Mouse (Mus musculus): ENCODE measurements around the gene Ythdf2. TPM values are rescaled to one million over a fixed set of nuclear protein-coding genes. Genes with fewer than 3 reads are reported as not detected.

Gene Ythdf2
- polyA plus RNA-seq (2014; fragmentation: Illumina TruSeq; extraction: RNeasy Lipid Tissue Mini Kit (QIAGEN cat#74804); ENCODE audit: low read depth, low replicate concordance): 70.9 TPM

DNA sequence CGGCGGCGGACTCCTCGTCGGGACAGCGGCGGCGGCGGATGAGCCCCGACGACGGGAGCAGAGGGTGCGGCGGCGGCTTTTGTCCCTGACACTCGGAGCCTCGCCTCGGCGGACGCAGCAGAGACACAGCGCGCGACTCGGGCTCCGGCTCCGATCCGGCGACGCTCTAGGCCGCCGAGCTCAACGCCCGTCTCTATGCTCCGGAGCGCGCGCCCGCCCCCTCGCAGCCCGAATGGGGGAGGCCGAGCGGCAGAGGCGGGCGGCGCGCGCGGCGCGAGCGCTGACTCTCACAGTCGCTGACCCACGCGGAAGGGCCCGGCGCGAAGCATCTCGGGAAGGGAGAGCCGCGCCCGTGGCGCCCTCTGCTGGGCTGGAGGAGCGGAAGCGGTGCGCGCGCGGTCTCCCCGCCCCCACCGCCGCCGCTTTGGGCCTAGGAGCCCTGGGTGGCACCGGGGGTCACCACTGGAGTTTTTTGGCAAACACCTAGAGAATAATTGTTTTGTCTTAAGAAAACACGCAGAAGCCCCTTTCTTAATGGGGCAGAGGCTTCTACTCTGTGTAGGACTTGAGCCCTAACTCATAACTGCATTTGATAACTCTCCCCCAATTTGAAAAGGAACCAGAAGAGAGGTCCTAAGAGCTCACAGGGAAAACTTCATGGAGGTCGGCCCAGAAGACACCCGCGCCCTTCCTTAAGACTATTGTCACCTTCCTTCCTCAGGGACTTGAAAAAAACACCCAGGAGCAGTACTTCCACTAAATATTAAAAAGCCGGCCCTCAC, at the start of gene Ythdf2:
Gene Ythdf2, minus strand, starts transcription at position 351 of the 782 bp plus-strand sequence.

DNA sequence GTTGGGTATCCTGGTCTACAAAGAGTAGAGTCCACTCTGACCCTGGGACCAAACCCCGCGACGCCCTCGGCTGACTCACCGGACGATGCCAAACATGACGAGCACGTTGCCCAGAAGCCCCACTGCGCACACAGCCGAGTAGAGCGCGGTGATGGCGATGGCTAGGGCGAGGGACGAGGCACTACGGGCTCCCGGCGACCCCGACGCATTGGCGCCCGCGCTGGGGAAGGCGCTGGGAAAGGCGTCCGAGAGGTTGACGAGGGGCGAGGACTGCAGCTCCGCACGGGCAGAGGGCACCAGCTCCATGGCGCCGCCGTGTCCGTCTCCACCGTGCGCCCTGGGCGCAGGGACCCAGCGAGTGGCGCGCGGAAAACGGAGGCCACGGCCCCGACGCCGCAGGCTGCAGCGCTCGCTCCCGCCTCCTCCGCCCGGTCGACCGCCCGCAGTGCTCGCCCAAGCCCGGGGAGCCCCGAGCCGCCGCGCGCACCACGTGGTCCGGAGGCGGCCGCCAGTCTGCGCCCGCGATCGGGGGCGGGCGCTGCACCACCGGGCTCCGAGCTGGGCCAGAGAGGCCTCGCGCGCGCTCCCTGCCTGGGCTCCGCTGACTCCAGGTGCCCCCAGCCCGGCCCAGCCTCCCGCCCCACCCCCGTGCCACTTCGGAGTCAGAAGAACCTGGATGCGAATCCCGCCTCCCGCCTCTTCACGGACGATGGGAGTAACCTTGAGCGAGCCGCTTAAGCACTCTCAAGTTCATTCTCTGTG, 67.8 kb downstream of the Ythdf2 start, which contains the start of gene Oprd1:
Gene Oprd1, minus strand, starts transcription at position 407 of the 762 bp plus-strand sequence.

Other genes with a start within 250 kb of the Ythdf2 start
- not detected for gene Gm10300, start 137.6 kb downstream of the Ythdf2 start, polyA plus RNA-seq (2014; fragmentation: Illumina TruSeq; extraction: RNeasy Lipid Tissue Mini Kit (QIAGEN cat#74804); ENCODE audit: low read depth, low replicate concordance)
- gene Epb41, start 137.0 kb downstream of the Ythdf2 start, polyA plus RNA-seq (2014; fragmentation: Illumina TruSeq; extraction: RNeasy Lipid Tissue Mini Kit (QIAGEN cat#74804); ENCODE audit: low read depth, low replicate concordance): 53.1 TPM
- 0.50 TPM for gene Oprd1, start 67.8 kb downstream of the Ythdf2 start, polyA plus RNA-seq (2014; fragmentation: Illumina TruSeq; extraction: RNeasy Lipid Tissue Mini Kit (QIAGEN cat#74804); ENCODE audit: low read depth, low replicate concordance)
- 7.3 TPM for gene Gmeb1, start 49.3 kb upstream of the Ythdf2 start, polyA plus RNA-seq (2014; fragmentation: Illumina TruSeq; extraction: RNeasy Lipid Tissue Mini Kit (QIAGEN cat#74804); ENCODE audit: low read depth, low replicate concordance)
- 21.5 TPM for gene Taf12, start 62.1 kb upstream of the Ythdf2 start, polyA plus RNA-seq (2014; fragmentation: Illumina TruSeq; extraction: RNeasy Lipid Tissue Mini Kit (QIAGEN cat#74804); ENCODE audit: low read depth, low replicate concordance)
- not detected for gene Rab42, start 91.1 kb upstream of the Ythdf2 start, polyA plus RNA-seq (2014; fragmentation: Illumina TruSeq; extraction: RNeasy Lipid Tissue Mini Kit (QIAGEN cat#74804); ENCODE audit: low read depth, low replicate concordance)
- 10.3 TPM for gene Trnau1ap, start 117.2 kb upstream of the Ythdf2 start, polyA plus RNA-seq (2014; fragmentation: Illumina TruSeq; extraction: RNeasy Lipid Tissue Mini Kit (QIAGEN cat#74804); ENCODE audit: low read depth, low replicate concordance)
- 7.5 TPM for gene Rcc1, start 141.3 kb upstream of the Ythdf2 start, polyA plus RNA-seq (2014; fragmentation: Illumina TruSeq; extraction: RNeasy Lipid Tissue Mini Kit (QIAGEN cat#74804); ENCODE audit: low read depth, low replicate concordance)
- 33.6 TPM for gene Phactr4, start 210.2 kb upstream of the Ythdf2 start, polyA plus RNA-seq (2014; fragmentation: Illumina TruSeq; extraction: RNeasy Lipid Tissue Mini Kit (QIAGEN cat#74804); ENCODE audit: low read depth, low replicate concordance)